Mouse (Mus musculus) erythroblast, embryonic 14.5 days (primary cell): ENCODE results near the gene Magi1.

Experiments used
- GATA1 ChIP-seq: IDR thresholded peaks from 2 replicates; pipeline ENCODE4 v1.6.1; 2012; ENCODE audit warnings: low read length, inconsistent platforms, mixed read lengths
- TAL1 ChIP-seq: IDR thresholded peaks from 3 replicates; pipeline ENCODE4 v1.6.1; 2012; ENCODE audit warnings: low read length, inconsistent platforms, mixed read lengths

- TF ChIP-seq GATA1 = no peak
- no peak for TF ChIP-seq TAL1
These were observed 497.5 kb downstream of the Magi1 start for GRCm38 (mm10) chr6:93786220-93786619.
